Mouse (Mus musculus): ENCODE results near the gene Cnpy1. TPM values are rescaled to one million over a fixed set of nuclear protein-coding genes. Genes with fewer than 3 reads are reported as not detected.

Cnpy1 gene
- polyA plus RNA-seq, 1 experiment from 2014 or later, result not detected

DNA sequence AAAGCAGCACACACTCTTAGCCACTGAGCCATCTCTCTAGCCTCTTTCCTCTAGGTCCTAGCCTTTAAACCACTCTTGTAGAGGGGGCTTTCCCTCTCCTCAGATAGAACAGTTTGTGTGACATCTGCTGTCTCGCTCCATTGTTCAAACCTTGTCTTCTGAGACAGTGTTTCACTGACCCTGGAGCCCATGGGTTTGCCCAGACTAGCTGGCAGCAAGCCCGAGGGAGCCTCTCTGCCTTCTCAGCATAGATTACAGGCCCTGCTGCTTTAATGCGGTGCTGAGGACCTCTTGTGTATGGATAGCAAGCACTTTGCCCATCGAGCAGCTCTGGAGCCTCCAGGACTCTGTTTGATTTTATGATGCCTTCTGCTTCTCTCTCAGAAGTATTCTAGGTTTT lies 8.6 kb downstream of the Cnpy1 start:
- no peak overlapping the region for H3K4me3 ChIP-seq (ENCODE audit: low read depth, low read length)
- peaks cover 6% of the 10 kb centered on the region; the same call in 1 of the 2 replicates for H3K27me3 ChIP-seq (ENCODE audit: control insufficient read depth, insufficient read depth, low read length)
- H3K4me2 ChIP-seq, result no peak overlapping the region
- no peaks in the 10 kb centered on the region for H3K9me3 ChIP-seq (replicated peaks; ENCODE audit: control insufficient read depth, low read length)
- H3K36me3 ChIP-seq (ENCODE audit: control insufficient read depth, insufficient read depth, low read length), result no peaks in the 10 kb centered on the region
- H3K4me1 ChIP-seq (ENCODE audit: control insufficient read depth, insufficient read depth, low read length), result peaks cover 8% of the 10 kb centered on the region
- no peak overlapping the region for H3K27ac ChIP-seq (ENCODE audit: low read depth, low read length)
- ATAC-seq (replicated peaks; ENCODE audit: insufficient number of reproducible peaks, low FRiP score, low TSS enrichment), result no peak
- H3K9ac ChIP-seq (ENCODE audit: low read depth, low read length), result no peak overlapping the region
- 38% methylated on average over 4 of the region's 4 CpGs for WGBS (ENCODE audit: insufficient replicate concordance)

DNA sequence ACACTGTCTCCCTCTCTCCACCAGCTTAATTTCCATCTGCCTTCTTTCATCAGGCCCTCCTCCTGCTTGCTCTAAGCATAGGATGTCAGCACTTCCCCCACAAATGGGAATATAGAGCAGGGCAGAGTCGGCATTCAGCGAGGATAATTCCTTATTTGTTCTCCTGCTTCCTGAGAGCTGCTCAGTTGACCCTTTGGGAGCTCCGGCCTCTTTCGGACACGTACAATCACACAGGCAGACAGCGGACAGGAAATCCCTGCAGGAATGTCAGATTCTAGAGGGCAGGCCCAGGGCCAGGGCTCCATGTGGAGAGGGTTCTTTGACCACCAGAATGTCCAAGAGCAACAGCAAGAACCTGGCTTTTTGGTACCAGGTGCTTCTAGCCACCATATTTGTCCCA lies 9.5 kb downstream of the Cnpy1 start:
- no peak overlapping the region for H3K9ac ChIP-seq (ENCODE audit: low read depth, low read length)
- peaks cover 8% of the 10 kb centered on the region for H3K4me1 ChIP-seq (ENCODE audit: control insufficient read depth, insufficient read depth, low read length)
- no peaks in the 10 kb centered on the region for H3K36me3 ChIP-seq (ENCODE audit: control insufficient read depth, insufficient read depth, low read length)
- no peak for ATAC-seq (replicated peaks; ENCODE audit: insufficient number of reproducible peaks, low FRiP score, low TSS enrichment)
- no peak overlapping the region; the same call in 1 of the 2 replicates for H3K4me2 ChIP-seq
- H3K4me3 ChIP-seq (ENCODE audit: low read depth, low read length), result no peak overlapping the region
- H3K9me3 ChIP-seq (replicated peaks; ENCODE audit: control insufficient read depth, low read length), result no peaks in the 10 kb centered on the region
- WGBS (ENCODE audit: insufficient replicate concordance), result 12% methylated on average over 6 of the region's 6 CpGs
- no peak overlapping the region for H3K27ac ChIP-seq (ENCODE audit: low read depth, low read length)
- H3K27me3 ChIP-seq (ENCODE audit: control insufficient read depth, insufficient read depth, low read length), result peaks cover 6% of the 10 kb centered on the region; the same call in 1 of the 2 replicates

DNA sequence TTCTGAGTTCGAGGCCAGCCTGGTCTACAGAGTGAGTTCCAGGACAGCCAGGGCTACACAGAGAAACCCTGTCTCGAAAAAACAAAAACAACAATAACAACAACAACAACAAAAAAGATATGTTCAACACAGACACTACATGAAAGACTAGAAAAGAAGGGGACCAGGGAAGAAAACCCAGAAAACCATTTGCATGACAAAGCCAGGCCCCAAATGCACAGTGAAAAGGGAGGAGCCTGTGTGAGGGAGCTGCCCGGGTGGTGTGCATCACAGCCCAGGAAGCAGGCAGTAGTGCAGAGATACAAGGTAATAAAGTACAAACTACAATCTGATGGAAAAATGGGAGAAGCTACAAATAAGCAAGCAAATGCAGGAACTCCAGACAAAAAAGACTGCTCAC lies 13.5 kb downstream of the Cnpy1 start:
- Histone ChIP-seq H3K27ac (ENCODE audit: low read depth, low read length) (no peak overlapping the region), H3K4me2 (no peak overlapping the region), H3K9me3 (replicated peaks; ENCODE audit: control insufficient read depth, low read length) (no peaks in the 10 kb centered on the region), H3K27me3 (ENCODE audit: control insufficient read depth, insufficient read depth, low read length) (no peaks in the 10 kb centered on the region), H3K36me3 (ENCODE audit: control insufficient read depth, insufficient read depth, low read length) (no peaks in the 10 kb centered on the region), H3K9ac (ENCODE audit: low read depth, low read length) (no peak overlapping the region), H3K4me1 (ENCODE audit: control insufficient read depth, insufficient read depth, low read length) (peaks cover 8% of the 10 kb centered on the region), H3K4me3 (ENCODE audit: low read depth, low read length) (no peak overlapping the region)
- WGBS (ENCODE audit: insufficient replicate concordance), result 66% methylated on average over 3 of the region's 3 CpGs
- ATAC-seq (replicated peaks; ENCODE audit: insufficient number of reproducible peaks, low FRiP score, low TSS enrichment), result no peak

GRCm38 (mm10) chr5:28219596-28219995 lies 26.0 kb downstream of the Cnpy1 start:
- Histone ChIP-seq H3K4me3 (ENCODE audit: low read depth, low read length) (no peak overlapping the region), H3K4me1 (ENCODE audit: control insufficient read depth, insufficient read depth, low read length) (no peaks in the 10 kb centered on the region), H3K9ac (ENCODE audit: low read depth, low read length) (no peak overlapping the region), H3K36me3 (ENCODE audit: control insufficient read depth, insufficient read depth, low read length) (no peaks in the 10 kb centered on the region), H3K27me3 (ENCODE audit: control insufficient read depth, insufficient read depth, low read length) (peaks cover 17% of the 10 kb centered on the region), H3K4me2 (no peak overlapping the region), H3K9me3 (replicated peaks; ENCODE audit: control insufficient read depth, low read length) (no peaks in the 10 kb centered on the region), H3K27ac (ENCODE audit: low read depth, low read length) (no peak overlapping the region)
- no peak for ATAC-seq (replicated peaks; ENCODE audit: insufficient number of reproducible peaks, low FRiP score, low TSS enrichment)
- WGBS (ENCODE audit: insufficient replicate concordance), result 80% methylated on average over 1 of the region's 1 CpGs

GRCm38 (mm10) chr5:28213441-28213840 lies 32.2 kb downstream of the Cnpy1 start:
- Histone ChIP-seq H3K9ac (ENCODE audit: low read depth, low read length) (no peak overlapping the region), H3K36me3 (ENCODE audit: control insufficient read depth, insufficient read depth, low read length) (no peaks in the 10 kb centered on the region), H3K27ac (ENCODE audit: low read depth, low read length) (no peak overlapping the region), H3K4me1 (ENCODE audit: control insufficient read depth, insufficient read depth, low read length) (no peaks in the 10 kb centered on the region; the same call in 1 of the 2 replicates), H3K9me3 (replicated peaks; ENCODE audit: control insufficient read depth, low read length) (no peaks in the 10 kb centered on the region), H3K4me2 (no peak overlapping the region), H3K4me3 (ENCODE audit: low read depth, low read length) (no peak overlapping the region), H3K27me3 (ENCODE audit: control insufficient read depth, insufficient read depth, low read length) (peaks cover 67% of the 10 kb centered on the region)
- 58% methylated on average over 2 of the region's 2 CpGs for WGBS (ENCODE audit: insufficient replicate concordance)
- ATAC-seq (replicated peaks; ENCODE audit: insufficient number of reproducible peaks, low FRiP score, low TSS enrichment), result no peak

GRCm38 (mm10) chr5:28211651-28212310 lies 33.8 kb downstream of the Cnpy1 start:
- H3K4me1 ChIP-seq (ENCODE audit: control insufficient read depth, insufficient read depth, low read length), result peaks cover 3% of the 10 kb centered on the region
- H3K4me3 ChIP-seq (ENCODE audit: low read depth, low read length), result no peak overlapping the region
- H3K9me3 ChIP-seq (replicated peaks; ENCODE audit: control insufficient read depth, low read length), result no peaks in the 10 kb centered on the region
- H3K4me2 ChIP-seq, result no peak overlapping the region
- peaks cover 80% of the 10 kb centered on the region for H3K27me3 ChIP-seq (ENCODE audit: control insufficient read depth, insufficient read depth, low read length)
- WGBS (ENCODE audit: insufficient replicate concordance), result 3% methylated on average over 15 of the region's 15 CpGs
- no peaks in the 10 kb centered on the region for H3K36me3 ChIP-seq (ENCODE audit: control insufficient read depth, insufficient read depth, low read length)
- H3K27ac ChIP-seq (ENCODE audit: low read depth, low read length), result no peak overlapping the region
- no peak overlapping the region for H3K9ac ChIP-seq (ENCODE audit: low read depth, low read length)
- ATAC-seq (replicated peaks; ENCODE audit: insufficient number of reproducible peaks, low FRiP score, low TSS enrichment), result no peak

DNA sequence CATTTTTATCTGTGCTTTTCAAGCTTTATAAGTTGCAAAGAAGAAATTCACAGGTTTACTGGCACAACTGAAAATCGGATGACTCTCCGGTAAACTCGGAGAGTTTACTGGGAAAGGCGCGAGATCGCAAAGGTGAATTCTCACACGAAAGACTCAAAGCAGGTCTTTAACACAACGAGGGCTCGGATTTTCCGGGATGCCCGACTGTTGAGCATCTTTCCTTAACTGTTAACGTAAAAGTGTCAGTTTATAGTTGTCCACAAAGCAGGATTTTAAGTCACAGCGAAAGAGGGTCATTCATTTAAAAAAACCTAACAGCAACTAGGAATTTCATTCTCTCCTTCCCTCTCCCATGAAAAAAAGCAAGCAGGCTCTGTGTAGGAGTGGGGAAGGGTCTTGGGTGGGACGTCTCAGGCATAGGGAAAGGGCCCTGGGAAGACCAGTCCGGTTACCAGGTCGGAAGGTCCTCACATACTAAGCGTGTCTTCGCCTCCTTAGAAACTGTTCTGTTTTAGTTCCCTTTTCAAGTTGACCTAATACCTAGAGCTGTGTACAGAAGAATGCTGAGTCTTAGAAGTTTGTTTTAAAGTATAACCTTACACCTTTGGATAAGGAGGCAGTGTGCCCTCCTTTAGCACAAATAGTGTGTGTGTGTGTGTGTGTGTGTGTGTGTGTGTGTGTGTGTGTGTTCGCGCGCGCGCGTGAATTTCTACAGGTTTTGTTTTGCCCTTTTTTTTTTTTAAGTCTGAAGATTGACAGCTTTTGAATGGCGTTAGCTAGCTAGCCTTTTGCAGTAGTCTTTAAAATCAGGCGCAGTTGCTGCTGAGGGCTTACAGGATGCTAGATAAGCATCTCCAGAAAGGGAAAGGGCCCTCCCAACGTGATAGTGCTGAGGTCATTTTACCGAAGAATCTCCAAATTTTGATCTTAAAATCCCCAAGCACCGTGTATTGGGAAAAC lies 34.7 kb downstream of the Cnpy1 start:
- H3K36me3 ChIP-seq (ENCODE audit: control insufficient read depth, insufficient read depth, low read length), result no peaks in the 10 kb centered on the region
- no peak overlapping the region for H3K9ac ChIP-seq (ENCODE audit: low read depth, low read length)
- H3K4me1 ChIP-seq (ENCODE audit: control insufficient read depth, insufficient read depth, low read length), result peaks cover 3% of the 10 kb centered on the region
- 2% methylated on average over 29 of the region's 29 CpGs for WGBS (ENCODE audit: insufficient replicate concordance)
- no peak overlapping the region for H3K4me3 ChIP-seq (ENCODE audit: low read depth, low read length)
- no peak overlapping the region for H3K27ac ChIP-seq (ENCODE audit: low read depth, low read length)
- peaks cover 83% of the 10 kb centered on the region for H3K27me3 ChIP-seq (ENCODE audit: control insufficient read depth, insufficient read depth, low read length)
- no peak for ATAC-seq (replicated peaks; ENCODE audit: insufficient number of reproducible peaks, low FRiP score, low TSS enrichment)
- no peak overlapping the region for H3K4me2 ChIP-seq
- H3K9me3 ChIP-seq (replicated peaks; ENCODE audit: control insufficient read depth, low read length), result no peaks in the 10 kb centered on the region

- H3K4me1 ChIP-seq (ENCODE audit: control insufficient read depth, insufficient read depth, low read length), result peaks cover 3% of the 10 kb centered on the region
- H3K36me3 ChIP-seq (ENCODE audit: control insufficient read depth, insufficient read depth, low read length), result no peaks in the 10 kb centered on the region
- no peak overlapping the region for H3K27ac ChIP-seq (ENCODE audit: low read depth, low read length)
- no peak overlapping the region for H3K9ac ChIP-seq (ENCODE audit: low read depth, low read length)
- no peaks in the 10 kb centered on the region for H3K9me3 ChIP-seq (replicated peaks; ENCODE audit: control insufficient read depth, low read length)
- ATAC-seq (replicated peaks; ENCODE audit: insufficient number of reproducible peaks, low FRiP score, low TSS enrichment), result no peak
- peak overlapping the region; percentile 72 for H3K4me2 ChIP-seq
- peak overlapping the region; percentile 40 for H3K4me3 ChIP-seq (ENCODE audit: low read depth, low read length)
- under 1% methylated on average over 76 of the region's 80 CpGs for WGBS (ENCODE audit: insufficient replicate concordance)
- H3K27me3 ChIP-seq (ENCODE audit: control insufficient read depth, insufficient read depth, low read length), result peaks cover 81% of the 10 kb centered on the region
Observed at GRCm38 (mm10) chr5:28209549-28210431, 35.8 kb downstream of the Cnpy1 start.

All from heart, embryonic 11.5 days (tissue).